Mouse (Mus musculus) v-Abl transformed pro-B cells (cell line): ENCODE results near the gene Csn1s2b.
"Not testable (repeated sequence)": the region's sequence is repeated elsewhere in the genome, so short reads cannot be mapped to it uniquely, and the experiment has no call there.

Source experiments
- in situ Hi-C, 2 experiments: fragments of 400-800 bp; cut with MboI; formaldehyde crosslinking; loops; one replicate each; pipeline ENCODE4 v1.15.1; 2025; ENCODE audit not compliant: unreplicated experiment in 2 of 2

The Csn1s2b gene

DNA sequence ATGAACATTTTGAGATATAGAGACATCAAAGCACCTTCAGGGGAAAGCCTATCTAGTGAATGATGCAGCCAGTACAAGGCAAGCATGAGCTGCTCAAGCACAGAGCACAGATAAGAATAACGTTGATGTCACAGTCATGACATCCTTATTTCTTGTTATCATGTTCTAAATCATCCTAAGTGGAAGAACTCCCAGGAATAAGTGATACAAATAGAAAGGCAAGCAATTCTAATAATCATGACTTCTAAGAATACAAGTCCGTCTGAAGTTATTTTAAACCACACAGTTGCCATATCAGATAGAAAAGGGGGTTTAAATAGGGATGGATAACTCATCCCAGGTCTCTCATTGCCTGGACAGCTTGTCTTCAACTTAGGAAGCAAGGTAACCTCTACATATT, at the start of gene Csn1s2b:
Gene Csn1s2b, plus strand, starts transcription at position 301 of the 400 bp plus-strand sequence.
- in situ Hi-C loops = no loop called here

DNA sequence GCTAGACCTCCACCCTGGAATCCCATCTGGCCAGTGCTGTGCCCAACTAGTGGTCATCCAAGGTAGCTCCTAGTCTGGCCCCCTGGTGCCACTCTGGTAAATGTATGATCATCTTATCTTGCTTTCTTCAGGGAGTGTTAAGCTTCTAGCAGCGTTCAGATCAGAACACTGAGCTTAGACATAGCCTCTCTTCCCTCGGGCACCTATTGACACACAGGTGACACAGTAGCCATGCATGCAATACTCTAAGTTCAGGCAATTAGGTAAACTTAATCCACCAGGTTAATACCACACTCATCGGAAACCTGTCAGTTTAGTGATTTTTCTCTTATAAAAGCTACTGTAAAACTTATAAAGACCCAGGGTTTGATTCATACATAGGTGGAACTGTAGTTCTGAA, 43.3 kb upstream of the Csn1s2b start:
- in situ Hi-C loops = no loop called here

DNA sequence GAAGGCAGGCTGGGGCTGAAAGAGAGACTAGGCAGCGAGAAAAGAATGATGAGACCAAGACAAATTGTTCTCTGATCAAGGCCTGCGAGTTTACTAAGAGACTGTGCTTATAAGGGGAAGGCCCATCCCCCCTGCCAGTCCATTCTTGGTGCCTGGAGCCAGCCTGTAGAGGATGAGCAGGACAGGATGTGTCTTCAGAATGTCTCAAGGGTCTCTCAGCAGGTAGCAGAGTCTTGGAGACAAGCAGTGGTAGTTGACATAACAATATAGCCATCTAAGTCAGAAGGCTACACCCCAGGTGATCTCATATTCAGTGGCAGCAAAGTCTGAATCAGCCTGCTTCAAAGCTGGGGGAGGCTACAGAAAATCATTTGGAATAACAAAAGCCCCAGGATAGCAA, 35.7 kb upstream of the Csn1s2b start:
- in situ Hi-C loops = not testable (repeated sequence)

DNA sequence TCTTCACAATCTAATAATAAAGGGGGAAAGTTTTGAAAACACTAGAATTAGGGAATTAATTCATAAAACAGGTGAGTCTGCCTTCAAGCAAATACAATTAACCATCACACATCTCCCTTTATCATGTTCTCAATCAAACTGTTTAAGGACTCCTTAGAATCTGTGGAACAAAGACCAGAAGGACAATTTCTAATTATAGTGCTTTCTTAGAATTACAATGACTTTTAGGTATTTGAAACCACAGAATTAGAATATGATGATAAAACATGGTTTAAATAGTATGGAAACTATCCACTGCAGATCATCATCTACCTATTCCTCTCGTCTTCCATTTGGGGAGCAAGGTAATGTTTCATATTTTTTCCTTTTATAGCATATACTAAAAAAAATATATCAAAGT, 33.6 kb upstream of the Csn1s2b start, which contains the start of gene Csn1s2a:
Gene Csn1s2a, plus strand, starts transcription at position 301 of the 400 bp plus-strand sequence.
- in situ Hi-C loops = no loop called here

DNA sequence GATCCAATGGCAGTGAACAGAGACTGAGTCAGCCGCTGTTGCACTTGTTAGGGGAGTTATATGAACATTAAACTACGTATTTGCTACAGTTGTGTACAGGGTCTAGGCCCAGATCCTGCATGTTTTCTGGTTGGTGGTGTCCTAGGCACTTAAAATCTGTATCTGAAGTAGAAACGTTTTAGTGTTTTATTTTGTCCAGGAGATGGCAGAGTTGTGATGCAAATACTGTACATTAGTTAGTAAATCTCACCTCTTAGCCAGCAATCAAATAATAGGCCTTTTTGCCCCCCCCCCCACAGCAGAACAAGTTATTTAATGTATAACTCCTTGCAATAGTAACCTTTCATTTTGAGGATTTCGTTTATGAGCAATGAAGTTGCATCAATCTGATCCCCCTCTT, 25.2 kb upstream of the Csn1s2b start:
- in situ Hi-C loops = no loop called here

DNA sequence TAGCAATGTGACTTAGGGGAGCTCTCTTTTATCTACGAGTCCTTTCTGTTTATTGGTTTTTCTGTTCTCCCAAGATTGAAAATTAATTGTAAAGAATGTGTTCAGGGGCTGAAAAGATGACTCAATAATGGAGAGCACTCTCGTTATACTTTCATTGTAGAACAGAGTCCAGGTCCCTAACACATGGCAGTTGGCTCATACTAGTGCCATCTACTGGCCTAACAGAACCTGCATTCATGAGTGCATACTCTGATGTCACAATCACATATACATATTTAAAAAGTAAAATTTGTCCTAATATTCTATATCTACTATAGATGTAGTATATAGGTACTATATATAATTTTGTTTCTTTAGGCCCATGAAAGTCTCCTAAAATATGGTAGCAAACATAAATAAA, 1.4 kb downstream of the Csn1s2b start:
- in situ Hi-C loops = no loop called here

DNA sequence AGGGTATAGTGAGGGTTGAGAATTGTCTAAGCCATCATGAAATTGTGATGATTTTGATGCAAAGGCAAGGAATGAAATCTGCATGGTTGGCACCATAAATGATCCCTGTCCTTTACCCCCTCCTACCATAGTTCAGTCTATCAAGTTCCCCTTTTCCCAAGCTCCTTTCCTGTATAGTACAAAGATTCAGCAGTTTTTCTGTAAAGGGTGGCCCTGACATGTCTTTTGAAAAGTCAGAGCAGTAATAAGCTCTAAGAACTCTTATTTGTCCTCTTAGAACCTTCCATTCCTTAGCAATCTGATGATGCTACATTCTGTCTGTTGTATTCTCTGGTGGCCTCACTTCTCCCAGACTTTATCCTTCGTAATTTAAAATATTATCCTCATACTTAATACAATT, 17.5 kb downstream of the Csn1s2b start, which contains the start of gene Prr27:
Gene Prr27, plus strand, starts transcription at position 301 of the 400 bp plus-strand sequence.
- in situ Hi-C loops = no loop called here

DNA sequence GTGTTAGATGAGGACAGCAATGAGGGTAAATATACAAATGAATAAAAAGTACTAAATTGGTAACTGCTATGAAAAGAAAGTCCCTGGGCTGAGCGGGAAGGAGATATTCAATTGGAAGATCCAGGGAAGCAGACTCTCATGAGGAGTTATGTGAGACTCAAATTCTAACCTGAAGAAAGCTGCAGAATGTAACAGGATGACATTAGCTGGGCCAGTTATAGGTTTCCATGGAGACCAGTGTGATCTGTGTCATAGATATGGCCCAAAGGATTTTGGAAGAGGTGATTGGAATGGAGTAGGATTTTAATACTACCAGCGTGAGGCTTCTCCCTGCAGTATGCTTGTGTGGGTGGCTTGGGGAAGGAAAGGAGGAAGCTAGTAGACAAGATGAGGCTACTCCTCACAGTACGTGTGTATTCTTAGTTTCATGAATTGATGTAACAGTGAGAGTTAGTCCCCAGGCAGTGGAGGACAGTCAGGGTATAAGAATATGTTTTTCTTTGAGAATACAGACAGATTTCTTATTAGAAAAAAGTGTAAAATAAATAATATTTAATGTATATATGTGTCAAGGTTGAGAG, 47.3 kb downstream of the Csn1s2b start:
- in situ Hi-C loops = no loop called here

DNA sequence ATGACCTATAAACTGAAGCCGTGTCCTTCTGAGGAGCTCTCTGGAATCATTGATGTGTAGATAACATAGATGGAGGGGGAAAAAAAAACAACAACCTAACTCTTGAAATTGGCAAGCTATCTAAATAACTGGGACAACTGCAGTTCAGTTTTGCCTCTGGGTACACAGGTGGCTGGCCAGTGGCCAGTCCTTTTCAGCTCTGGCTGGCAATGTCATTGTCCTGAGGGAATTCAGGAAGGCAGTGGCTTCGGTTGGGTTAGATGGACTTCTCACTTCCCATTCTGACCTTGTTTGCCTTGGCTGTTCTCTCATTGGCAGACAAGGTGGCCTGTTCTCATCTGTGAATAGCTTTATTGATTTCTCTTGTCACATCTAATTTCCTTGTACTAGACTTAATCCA, 62.2 kb downstream of the Csn1s2b start:
- in situ Hi-C loops = no loop called here

DNA sequence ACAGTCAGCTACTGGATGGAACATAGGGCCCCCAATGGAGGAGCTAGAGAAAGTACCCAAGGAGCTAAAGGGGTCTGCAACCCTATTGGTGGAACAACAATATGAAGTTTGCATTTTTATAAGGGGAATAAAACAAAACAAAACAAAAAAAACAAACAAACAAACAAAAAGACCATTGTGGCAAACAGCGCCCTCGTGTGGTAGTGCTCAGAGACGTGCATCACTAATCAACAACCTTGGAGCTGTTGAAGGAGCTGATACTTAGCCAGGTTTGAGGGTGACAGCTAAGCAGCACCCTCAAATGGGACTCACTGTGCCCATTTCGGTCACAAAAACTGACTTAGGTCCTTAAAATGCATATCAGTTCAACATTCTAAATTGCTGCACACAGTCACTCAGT, 63.5 kb downstream of the Csn1s2b start:
- in situ Hi-C loops = no loop called here
